Mouse (Mus musculus): ENCODE measurements around the gene Gprc5a.

GRCm38 (mm10) chr6:135021633-135022032 is 43.8 kb upstream of the Gprc5a start:
- TF ChIP-seq CTCF (IDR thresholded peaks at IDR 0.05; ENCODE audit: low read depth) (no peak), EP300 (optimal IDR thresholded peaks at IDR 0.05) (no peak)
